Mouse (Mus musculus): ENCODE measurements around the gene Tfap2e. TPM values are rescaled to one million over a fixed set of nuclear protein-coding genes. Genes with fewer than 3 reads are reported as not detected.

The Tfap2e gene
- polyA plus RNA-seq (2021; fragmentation: Nextera tagmentation): not detected in 2 replicates
- long read RNA-seq, experiment 1: 0 reads
- long read RNA-seq, experiment 2: 0 reads

GRCm38 (mm10) chr4:126736001-126736414, at the start of gene Tfap2e:
TSS of gene Tfap2e (minus strand) at chr4:126736240.

GRCm38 (mm10) chr4:126753268-126754230, 17.5 kb upstream of the Tfap2e start, which contains the start of the genes Ncdn and AU040320:
TSS of gene Ncdn (minus strand) at chr4:126753438.
TSS of gene AU040320 (plus strand) at chr4:126753544.

DNA sequence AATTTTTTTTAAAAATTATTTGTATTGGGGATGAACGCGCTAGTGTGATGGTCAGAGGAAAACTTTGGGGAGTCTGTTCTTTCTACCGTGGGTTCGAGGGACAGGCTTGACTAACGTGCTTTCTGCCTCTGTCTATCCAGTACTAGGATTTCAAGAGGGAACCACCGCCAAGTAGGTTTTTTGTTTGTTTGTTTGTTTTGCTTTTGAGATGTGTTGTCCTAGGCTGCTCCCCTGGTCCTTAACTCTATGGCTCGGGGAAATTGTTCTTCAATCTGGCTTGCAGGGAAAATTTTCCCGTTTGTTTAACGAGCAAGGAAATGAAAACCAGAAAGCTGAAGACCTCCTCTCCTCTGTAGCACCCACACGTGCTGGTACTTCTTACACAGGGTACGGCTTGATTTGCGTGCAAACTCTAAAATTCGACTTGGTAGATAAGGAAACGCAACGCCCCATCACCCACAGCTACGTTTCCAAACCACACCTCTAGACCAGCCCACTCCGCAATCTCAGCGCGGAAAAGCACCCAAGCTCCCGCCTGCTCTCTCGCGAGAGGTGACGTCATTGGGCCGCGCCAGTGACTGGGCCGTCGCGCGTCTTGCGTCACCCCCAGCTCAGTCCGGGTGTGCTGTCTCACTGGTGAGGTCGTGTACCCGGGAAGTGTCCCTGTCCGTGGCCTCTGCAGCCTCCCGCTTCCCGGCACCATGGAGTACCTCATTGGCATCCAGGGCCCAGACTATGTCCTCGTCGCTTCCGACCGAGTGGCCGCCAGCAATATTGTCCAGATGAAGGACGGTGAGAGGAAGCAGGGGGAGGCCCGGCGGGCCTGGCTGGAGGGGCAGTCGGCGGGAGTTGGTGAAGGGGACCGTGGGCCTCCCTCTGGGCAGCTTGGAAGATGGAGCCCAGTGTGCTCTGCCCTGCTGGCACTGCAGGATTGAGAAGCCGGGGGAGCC, 58.7 kb downstream of the Tfap2e start, which contains the start of gene Psmb2:
Gene Psmb2, plus strand, starts transcription at position 577 of the 950 bp plus-strand sequence.

Other genes with a start within 250 kb of the Tfap2e start
- gene Ago4, start 202.8 kb downstream of the Tfap2e start, polyA plus RNA-seq (2021; fragmentation: Nextera tagmentation): 0.65 TPM in 2 replicates
- 0.30 and 0.34 TPM in 2 replicates for gene Clspn, start 179.3 kb downstream of the Tfap2e start, polyA plus RNA-seq (2021; fragmentation: Nextera tagmentation)
- 36.5 and 37.0 TPM in 2 replicates for gene 5730409E04Rik, start 126.4 kb downstream of the Tfap2e start, polyA plus RNA-seq (2021; fragmentation: Nextera tagmentation)
- gene Psmb2, start 58.6 kb downstream of the Tfap2e start, polyA plus RNA-seq (2021; fragmentation: Nextera tagmentation): 317 and 340 TPM in 2 replicates
- 535 and 608 TPM in 2 replicates for gene Ncdn, start 17.2 kb upstream of the Tfap2e start, polyA plus RNA-seq (2021; fragmentation: Nextera tagmentation)
- 21.1 and 32.6 TPM in 2 replicates for gene AU040320, start 17.3 kb upstream of the Tfap2e start, polyA plus RNA-seq (2021; fragmentation: Nextera tagmentation)
- gene Zmym4, start 231.9 kb upstream of the Tfap2e start, polyA plus RNA-seq (2021; fragmentation: Nextera tagmentation): 6.0 and 6.1 TPM in 2 replicates